Comparison of ENCODE assay signal across 8 mouse cellular contexts in the genomic region with DNA sequence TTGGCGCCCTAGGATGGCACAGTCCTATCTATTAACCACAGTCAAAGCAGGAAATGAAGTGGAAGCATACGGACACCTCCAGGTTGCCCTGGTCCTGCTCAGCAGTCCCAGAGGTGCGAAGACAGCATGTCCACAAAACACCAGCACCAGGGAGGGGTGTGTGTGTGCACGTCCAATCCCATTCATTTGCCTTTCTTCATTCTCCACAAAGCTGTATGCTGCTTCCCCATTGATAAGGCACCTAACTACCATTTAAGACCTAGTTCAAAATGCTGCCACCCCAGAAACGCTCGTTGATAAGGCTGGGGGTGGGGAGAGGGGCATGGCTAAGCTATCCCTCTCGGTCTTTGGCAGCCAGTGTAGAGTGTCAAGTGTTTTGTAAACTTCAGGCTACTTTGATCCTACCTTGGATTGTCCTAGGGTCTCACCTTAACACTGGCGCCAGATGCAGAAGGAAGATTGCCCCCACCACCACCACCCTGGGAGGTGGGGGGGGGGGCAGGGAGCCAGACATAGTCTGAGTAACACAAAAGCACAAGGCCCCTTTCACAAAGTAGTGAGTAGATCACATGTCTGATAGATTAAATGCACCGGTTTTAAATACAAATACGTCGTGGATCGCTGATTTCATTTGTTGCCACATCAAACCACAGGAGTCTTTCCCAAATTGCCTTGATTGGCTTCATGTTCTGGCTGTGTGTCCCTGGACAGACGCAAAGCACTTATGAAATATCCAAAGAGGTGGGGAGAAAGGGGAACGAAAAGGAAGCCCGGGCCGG. TPM values are rescaled to one million over a fixed set of nuclear protein-coding genes. Genes with fewer than 3 reads are reported as not detected.
DNase-seq lines count a peak whose midpoint lies in the region; ATAC-seq and TF ChIP-seq lines count a peak whose summit lies in the region.

No protein-coding gene starts in this region.

- no peaks in the 10 kb centered on the region for H3K9me3 ChIP-seq in kidney, embryonic 14.5 days (ENCODE audit: control insufficient read depth, low read length)
- H3K9me3 ChIP-seq in forebrain, embryonic 12.5 days: no peaks in the 10 kb centered on the region
- no peaks in the 10 kb centered on the region for H3K9me3 ChIP-seq in limb, embryonic 15.5 days
- no peaks in the 10 kb centered on the region for H3K9me3 ChIP-seq in neural tube, embryonic 14.5 days (ENCODE audit: control insufficient read depth, low read length)

- H3K4me3 ChIP-seq in kidney, embryonic 14.5 days (ENCODE audit: low read length): peak overlapping the region; percentile 86
- peak overlapping the region; percentile 88 for H3K4me3 ChIP-seq in bone marrow, adult 2 months (replicated peaks; ENCODE audit: control insufficient read depth, low read depth, low read length)
- H3K4me3 ChIP-seq in forebrain, embryonic 12.5 days (replicated peaks): peak overlapping the region; percentile 84
- peak overlapping the region; percentile 82 for H3K4me3 ChIP-seq in limb, embryonic 15.5 days
- peak overlapping the region; percentile 84 for H3K4me3 ChIP-seq in neural tube, embryonic 14.5 days (ENCODE audit: low read depth, low read length)

- no peaks in the 10 kb centered on the region for H3K36me3 ChIP-seq in kidney, embryonic 14.5 days (ENCODE audit: control insufficient read depth, insufficient read depth, low read length)
- H3K36me3 ChIP-seq in forebrain, embryonic 12.5 days (replicated peaks): peaks cover 1% of the 10 kb centered on the region; the same call in 1 of the 2 replicates
- H3K36me3 ChIP-seq in limb, embryonic 15.5 days: no peaks in the 10 kb centered on the region
- no peaks in the 10 kb centered on the region for H3K36me3 ChIP-seq in neural tube, embryonic 14.5 days (ENCODE audit: control insufficient read depth, insufficient read depth, low read length)

- H3K4me1 ChIP-seq in kidney, embryonic 14.5 days (ENCODE audit: control insufficient read depth, insufficient read depth, low read length): peaks cover 14% of the 10 kb centered on the region
- H3K4me1 ChIP-seq in bone marrow, adult 2 months (ENCODE audit: control insufficient read depth, insufficient read depth, low read length): peaks cover 4% of the 10 kb centered on the region
- H3K4me1 ChIP-seq in forebrain, embryonic 12.5 days: peaks cover 31% of the 10 kb centered on the region
- peaks cover 27% of the 10 kb centered on the region for H3K4me1 ChIP-seq in limb, embryonic 15.5 days
- peaks cover 7% of the 10 kb centered on the region; the same call in 1 of the 2 replicates for H3K4me1 ChIP-seq in neural tube, embryonic 14.5 days (ENCODE audit: control insufficient read depth, insufficient read depth, low read length)

- TF ChIP-seq POLR2A in bone marrow, adult 2 months (IDR thresholded peaks at IDR 0.05; ENCODE audit: borderline replicate concordance, control insufficient read depth, low read depth, low read length): no peak

- no peak; the same call in 1 of the 2 replicates for ATAC-seq in kidney, embryonic 14.5 days (ENCODE audit: low FRiP score, low TSS enrichment)
- no peak for ATAC-seq in forebrain, embryonic 12.5 days (ENCODE audit: low FRiP score)
- no peak for ATAC-seq in limb, embryonic 15.5 days (ENCODE audit: insufficient number of reproducible peaks, low FRiP score, low TSS enrichment, low read depth)
- no peak for ATAC-seq in neural tube, embryonic 14.5 days (ENCODE audit: low read depth)

- no peak for DNase-seq in kidney, postnatal 36 days
- DNase-seq in ovary, adult 18-20 months (ENCODE audit: low spot score): no peak
- DNase-seq in adrenal gland, postnatal 25 days: no peak

- H3K4me2 ChIP-seq in kidney, embryonic 14.5 days (replicated peaks; ENCODE audit: low read depth, low read length): peak overlapping the region; percentile 89
- peak overlapping the region; percentile 78 for H3K4me2 ChIP-seq in forebrain, embryonic 12.5 days
- H3K4me2 ChIP-seq in limb, embryonic 15.5 days: peak overlapping the region; percentile 78
- H3K4me2 ChIP-seq in neural tube, embryonic 14.5 days (ENCODE audit: low read depth, low read length): peak overlapping the region; percentile 50

- TF ChIP-seq CTCF in bone marrow, adult 2 months (IDR thresholded peaks at IDR 0.05; ENCODE audit: control insufficient read depth, insufficient read depth, low read length): no peak

- WGBS in kidney, embryonic 14.5 days: 19% methylated on average over 16 of the region's 16 CpGs
- 9% methylated on average over 16 of the region's 16 CpGs for WGBS in bone marrow, adult 2 months
- WGBS in forebrain, embryonic 12.5 days: 16% methylated on average over 16 of the region's 16 CpGs
- WGBS in limb, embryonic 15.5 days: 21% methylated on average over 16 of the region's 16 CpGs
- 18% methylated on average over 16 of the region's 16 CpGs for WGBS in neural tube, embryonic 14.5 days

- H3K9ac ChIP-seq in kidney, embryonic 14.5 days (ENCODE audit: low read depth, low read length): peak overlapping the region; percentile 84
- H3K9ac ChIP-seq in forebrain, embryonic 12.5 days: peak overlapping the region; percentile 94
- peak overlapping the region; percentile 87; the same call in 1 of the 2 replicates for H3K9ac ChIP-seq in limb, embryonic 15.5 days
- peak overlapping the region; percentile 85 for H3K9ac ChIP-seq in neural tube, embryonic 14.5 days (replicated peaks; ENCODE audit: low read depth, low read length)

- no peaks in the 10 kb centered on the region for H3K27me3 ChIP-seq in kidney, embryonic 14.5 days (ENCODE audit: control insufficient read depth, insufficient read depth, low read length)
- H3K27me3 ChIP-seq in forebrain, embryonic 12.5 days: no peaks in the 10 kb centered on the region
- H3K27me3 ChIP-seq in limb, embryonic 15.5 days: no peaks in the 10 kb centered on the region
- H3K27me3 ChIP-seq in neural tube, embryonic 14.5 days (ENCODE audit: control insufficient read depth, insufficient read depth, low read length): peaks cover 2% of the 10 kb centered on the region; the same call in 1 of the 2 replicates

- peak overlapping the region; percentile 91 for H3K27ac ChIP-seq in kidney, embryonic 14.5 days (ENCODE audit: low read depth, low read length)
- H3K27ac ChIP-seq in bone marrow, adult 2 months (ENCODE audit: control insufficient read depth, insufficient read depth, low read depth, low read length, poor library complexity): peak overlapping the region; percentile 95
- H3K27ac ChIP-seq in forebrain, embryonic 12.5 days: peak overlapping the region; percentile 94
- H3K27ac ChIP-seq in limb, embryonic 15.5 days: peak overlapping the region; percentile 96
- H3K27ac ChIP-seq in neural tube, embryonic 14.5 days (ENCODE audit: low read depth, low read length): 0 out of 2 replicates have a peak overlapping the region, but pooled peaks have one; percentile 80

RNA-seq across cellular contexts. Expression of gene Pitpnc1, which starts 2.1 kb away (rescaled TPM):
- 15.2 and 19.4 TPM in 2 replicates for polyA plus RNA-seq in kidney, embryonic 14.5 days (2014; fragmentation: Nextera tagmentation; extraction: Ambion mirVana)
- 11.1 and 14.0 TPM in 2 replicates for polyA plus RNA-seq in bone marrow, adult 2 months (2011; ENCODE audit: insufficient read depth, insufficient read length, low replicate concordance, missing spikeins)
- polyA plus RNA-seq in forebrain, embryonic 12.5 days (2016; fragmentation: Nextera tagmentation; extraction: Ambion mirVana): 34.7 and 38.2 TPM in 2 replicates
- polyA plus RNA-seq in limb, embryonic 15.5 days (2015; fragmentation: Nextera tagmentation; extraction: Ambion mirVana): 22.7 and 25.2 TPM in 2 replicates
- polyA plus RNA-seq in neural tube, embryonic 14.5 days (2014; fragmentation: Nextera tagmentation; extraction: Ambion mirVana): 45.2 and 51.3 TPM in 2 replicates
- total RNA-seq in adrenal gland, postnatal 25 days (2021): 14.8 and 20.4 TPM in 2 replicates

RNA-seq across cellular contexts. Expression of gene Psmd12, which starts 10.8 kb away (rescaled TPM):
- 170 and 201 TPM in 2 replicates for polyA plus RNA-seq in kidney, embryonic 14.5 days (2014; fragmentation: Nextera tagmentation; extraction: Ambion mirVana)
- polyA plus RNA-seq in bone marrow, adult 2 months (2011; ENCODE audit: insufficient read depth, insufficient read length, low replicate concordance, missing spikeins): 34.4 and 61.0 TPM in 2 replicates
- polyA plus RNA-seq in forebrain, embryonic 12.5 days (2016; fragmentation: Nextera tagmentation; extraction: Ambion mirVana): 188 and 196 TPM in 2 replicates
- polyA plus RNA-seq in limb, embryonic 15.5 days (2015; fragmentation: Nextera tagmentation; extraction: Ambion mirVana): 157 and 165 TPM in 2 replicates
- 159 and 167 TPM in 2 replicates for polyA plus RNA-seq in neural tube, embryonic 14.5 days (2014; fragmentation: Nextera tagmentation; extraction: Ambion mirVana)
- total RNA-seq in adrenal gland, postnatal 25 days (2021): 98.8 and 106 TPM in 2 replicates
